Mouse (Mus musculus) liver, embryonic 18 days (tissue): ENCODE measurements around the gene Gm10135. TPM values are rescaled to one million over a fixed set of nuclear protein-coding genes. Genes with fewer than 3 reads are reported as not detected.

Experiments
- polyA plus RNA-seq: library from polyadenylated mRNA; depleted of rRNA; stranded (reverse); fragments of >200 nt; gene quantifications from 2 replicates; pipeline ENCODE4 v1.2.3, GENCODE M21; 2012; rRNA removed

Gm10135 gene
- polyA plus RNA-seq: not detected in 2 replicates

GRCm38 (mm10) chr5:72974602-72975001 is at the start of gene Gm10135:
Gm10135 (minus strand) TSS chr5:72974702.

DNA sequence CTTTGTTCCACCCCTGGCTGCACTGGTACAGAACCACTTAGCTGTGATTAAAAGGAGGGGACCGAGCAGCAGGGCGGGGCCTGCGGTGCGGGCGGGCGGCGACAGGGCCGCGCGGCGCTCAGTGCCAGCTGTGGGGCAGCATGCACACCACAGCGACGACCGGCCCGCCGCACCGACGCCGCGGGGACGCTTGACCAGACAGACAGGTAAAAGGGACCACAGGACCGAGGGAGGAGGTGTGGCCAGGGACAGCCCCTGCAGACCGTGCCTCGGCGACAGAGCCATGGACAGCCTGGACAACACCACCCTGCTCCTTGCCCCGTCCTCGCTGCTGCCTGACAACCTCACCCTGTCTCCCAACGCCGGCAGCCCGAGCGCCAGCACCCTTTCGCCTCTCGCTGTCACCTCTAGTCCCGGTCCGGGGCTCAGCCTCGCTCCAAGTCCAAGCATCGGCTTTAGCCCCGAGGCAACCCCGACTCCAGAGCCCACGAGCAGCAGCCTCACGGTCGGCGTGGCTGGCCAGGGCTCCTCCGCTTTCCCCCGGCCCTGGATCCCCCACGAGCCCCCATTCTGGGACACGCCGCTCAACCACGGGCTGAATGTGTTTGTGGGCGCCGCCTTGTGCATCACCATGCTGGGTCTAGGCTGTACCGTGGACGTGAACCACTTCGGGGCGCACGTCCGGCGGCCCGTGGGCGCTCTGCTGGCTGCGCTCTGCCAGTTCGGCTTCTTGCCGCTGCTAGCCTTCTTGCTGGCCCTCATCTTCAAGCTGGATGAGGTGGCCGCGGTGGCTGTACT is 32.5 kb upstream of the Gm10135 start, which contains the start of gene Slc10a4:
Slc10a4 (plus strand) TSS at position 100 of the 798 bp plus-strand sequence.

Other genes starting within 250 kb of the Gm10135 start
- gene Txk, start 221.9 kb downstream of the Gm10135 start, polyA plus RNA-seq: 0.07 and 0.11 TPM in 2 replicates
- 5.4 and 6.1 TPM in 2 replicates for gene Tec, start 106.2 kb downstream of the Gm10135 start, polyA plus RNA-seq
- 6.5 and 6.6 TPM in 2 replicates for gene Slain2, start 60.4 kb downstream of the Gm10135 start, polyA plus RNA-seq
- gene Slc10a4, start 32.2 kb upstream of the Gm10135 start, polyA plus RNA-seq: 0.02 TPM in 2 replicates